Mouse (Mus musculus): ENCODE measurements at regions not wholly inside any gene's neighbourhood (a gene's known extent, or its start where the extent isn't known, plus 50 kb on each side); places are given as distances from the start of the nearest gene placed in this dataset.

DNA sequence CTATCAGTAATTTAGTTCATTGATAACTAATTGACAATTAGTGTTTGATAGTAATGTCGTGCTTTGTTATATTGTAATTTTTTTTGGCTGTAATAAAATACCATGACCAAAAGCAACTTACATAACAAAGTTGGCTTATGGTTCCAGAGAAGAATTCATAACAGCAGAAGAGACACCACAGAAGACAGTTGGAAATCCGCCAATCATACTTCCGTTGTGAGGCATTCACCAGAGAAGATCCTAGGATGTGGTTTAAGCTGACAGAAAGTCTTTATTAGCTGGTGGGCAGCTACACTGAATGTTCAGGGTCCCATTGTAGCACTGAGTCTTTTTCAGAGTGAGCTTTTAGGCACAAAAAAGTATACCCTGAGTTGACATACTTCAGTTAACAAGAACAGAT is 109.9 kb downstream of the Sec23a start:
- intact Hi-C loops (cut with DNase I), result no loop called here
- no peak for DNase-seq (ENCODE audit: low spot score in 2 of 2)

- intact Hi-C loops (cut with DNase I), result no loop called here
Measured at GRCm38 (mm10) chr12:58875808-58876207, 136.0 kb downstream of the Sec23a start.

GRCm38 (mm10) chr12:58872465-58872864 is 139.4 kb downstream of the Sec23a start:
- intact Hi-C loops (cut with DNase I), result no loop called here
- no peak for DNase-seq (ENCODE audit: low spot score in 2 of 2)

More at GRCm38 (mm10) chr12:58875808-58876207, 136.0 kb downstream of the Sec23a start:
- peak in 1 of 2 experiments; percentile 54 for DNase-seq (ENCODE audit: low spot score in 2 of 2)

GRCm38 (mm10) chr12:58856498-58856897 is 155.3 kb downstream of the Sec23a start:
- DNase-seq (ENCODE audit: low spot score in 2 of 2), result no peak

GRCm38 (mm10) chr12:58851677-58852385 is 160.0 kb downstream of the Sec23a start:
- no peak for DNase-seq (ENCODE audit: low spot score in 2 of 2)
- intact Hi-C loops (cut with DNase I), result no loop called here

More at GRCm38 (mm10) chr12:58856498-58856897, 155.3 kb downstream of the Sec23a start:
- intact Hi-C loops (cut with DNase I), result no loop called here

- no peak for DNase-seq (ENCODE audit: low spot score in 2 of 2)
- intact Hi-C loops (cut with DNase I), result no loop called here
Measured at GRCm38 (mm10) chr12:58829656-58830055, 182.2 kb downstream of the Sec23a start.

DNA sequence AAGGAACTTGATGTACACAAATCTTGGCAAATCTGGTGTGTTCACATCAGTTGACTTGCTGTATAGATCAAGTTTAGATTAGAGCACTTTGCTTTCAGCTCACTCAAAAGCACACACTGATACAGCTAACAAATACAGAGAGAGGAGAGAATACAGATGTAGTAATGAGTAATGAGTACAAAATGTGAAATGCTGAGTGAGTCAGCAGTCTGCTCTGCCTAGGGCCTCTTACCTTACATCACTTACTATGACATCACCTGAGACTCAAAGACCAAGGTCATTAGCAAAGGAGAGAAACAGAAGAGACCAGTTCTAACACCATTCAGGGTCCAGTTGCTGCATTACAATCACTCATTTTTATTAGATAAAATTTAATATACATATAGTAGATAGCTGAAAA is 184.0 kb downstream of the Sec23a start:
- intact Hi-C loops (cut with DNase I), result no loop called here
- no peak for DNase-seq (ENCODE audit: low spot score in 2 of 2)

DNA sequence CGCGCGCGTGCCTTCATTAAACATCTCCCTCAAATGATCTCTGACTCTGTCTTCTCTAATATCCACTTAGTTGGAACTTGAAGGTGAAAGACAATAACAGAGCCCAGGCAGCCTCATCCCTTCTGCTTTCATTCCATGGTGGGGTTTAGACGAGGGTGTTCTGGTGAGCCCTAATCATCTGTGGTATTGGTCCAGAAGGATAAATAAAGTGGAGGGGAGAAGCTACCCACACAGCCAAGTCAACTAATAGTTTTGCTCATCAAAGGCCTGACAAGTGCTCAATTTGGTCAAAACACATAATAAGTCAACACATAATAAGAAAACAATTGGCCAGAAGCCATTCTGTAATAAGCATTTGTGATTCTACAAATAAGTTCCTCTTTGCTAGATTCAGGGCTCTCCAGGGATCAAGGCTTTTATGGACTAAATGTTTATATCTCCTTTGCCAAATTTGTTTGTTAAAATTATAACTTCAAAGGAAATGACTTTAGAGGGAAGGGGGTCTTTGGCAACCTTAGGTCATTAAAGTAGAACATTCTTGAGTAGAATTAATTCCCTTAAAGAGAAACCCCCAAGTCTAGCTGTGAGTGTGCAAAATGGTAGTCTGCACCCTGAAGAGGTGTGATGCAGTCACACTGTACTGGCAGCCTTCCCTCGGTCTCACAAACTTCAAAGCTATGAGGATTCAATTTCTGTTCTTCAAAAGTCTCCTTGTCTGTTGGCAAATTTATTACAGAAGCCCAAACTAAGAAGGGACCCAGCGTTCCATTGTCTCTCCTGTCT is 186.5 kb downstream of the Sec23a start:
- no peak for DNase-seq (ENCODE audit: low spot score in 2 of 2)
- intact Hi-C loops (cut with DNase I), result no loop called here

DNA sequence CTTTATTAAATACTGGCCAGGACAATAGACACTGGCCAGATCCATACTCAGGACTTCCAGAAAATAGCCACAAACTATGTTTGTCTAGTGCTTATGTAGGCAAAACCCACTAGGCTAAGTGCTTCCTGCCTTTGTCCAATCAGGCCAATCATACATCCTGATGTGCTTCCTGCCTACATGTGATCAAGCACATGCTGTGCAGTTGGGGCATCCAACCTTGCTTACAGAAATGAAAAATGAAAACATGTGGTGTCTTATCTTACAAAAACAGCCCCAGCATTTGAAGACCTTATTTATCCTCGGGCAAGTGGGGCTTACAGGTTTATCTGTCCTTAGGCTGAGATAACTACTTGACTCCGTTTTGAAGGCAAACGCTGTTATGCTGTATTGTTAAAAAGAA is 188.8 kb downstream of the Sec23a start:
- intact Hi-C loops (cut with DNase I), result no loop called here
- DNase-seq (ENCODE audit: low spot score in 2 of 2), result no peak

DNA sequence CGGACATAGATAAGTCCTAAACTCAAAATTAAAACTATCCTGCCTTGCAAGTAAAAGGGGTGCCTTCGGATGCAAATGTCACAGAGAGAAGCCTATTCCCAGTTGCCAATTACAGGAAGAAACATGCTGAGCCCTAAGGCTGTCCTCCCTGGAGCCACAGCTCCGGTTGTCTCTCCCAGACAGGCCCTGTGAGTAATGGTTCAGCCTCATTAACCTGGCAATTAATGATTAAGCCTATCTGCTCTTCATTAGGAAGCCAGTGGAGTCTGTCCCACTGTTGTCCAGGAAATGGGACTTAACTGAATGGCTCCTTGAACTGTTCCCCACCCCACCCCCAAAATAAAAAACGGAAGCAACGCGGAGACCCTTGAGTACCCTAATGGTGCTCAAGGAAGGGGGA is 207.7 kb downstream of the Sec23a start:
- intact Hi-C loops (cut with DNase I), result loop anchor here (5.0 kb wide), 2 partner anchors 592 to 977 kb away; partner anchors contain the start of gene Sstr1
- no peak for DNase-seq (ENCODE audit: low spot score in 2 of 2)

DNA sequence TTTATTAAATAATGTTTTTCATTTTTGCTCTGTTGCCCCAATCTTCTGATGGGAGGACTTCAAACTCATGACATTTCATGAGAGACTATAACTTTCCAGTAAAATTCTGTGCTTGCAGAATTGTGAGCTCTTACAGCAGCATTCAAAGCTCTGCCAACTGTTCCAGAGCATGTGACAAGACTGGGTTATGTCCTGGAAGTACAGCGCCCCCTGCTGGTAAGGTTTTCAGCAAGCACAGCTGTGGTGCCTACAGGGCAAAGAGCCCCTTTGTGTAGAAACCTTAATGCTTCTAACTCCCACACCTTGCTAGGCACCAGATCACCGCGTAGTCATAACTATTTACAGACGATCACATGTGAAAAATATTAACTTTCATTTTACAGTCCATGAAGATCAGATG is 209.4 kb downstream of the Sec23a start:
- DNase-seq (ENCODE audit: low spot score in 2 of 2), result peak; percentile 82 to 88
- intact Hi-C loops (cut with DNase I), result loop anchor here (5.0 kb wide), 2 partner anchors 590 to 975 kb away; partner anchors contain the start of gene Sstr1

Data from left cerebral cortex, postnatal 25 days (tissue).